Mouse (Mus musculus) spleen, adult 2 months (tissue): Measurements from ENCODE around the gene Ptpdc1. TPM values are rescaled to one million over a fixed set of nuclear protein-coding genes. Genes with fewer than 3 reads are reported as not detected.

ENCODE experiments used
- DNase-seq, 2 experiments: peaks; one replicate each; pipeline versions ENCODE4 v3.0.0 to v3.0.0-alpha.2; 2012 to 2021; ENCODE audit warnings: low spot score in 2 of 2, low read depth in 1 of 2
- H3K27ac ChIP-seq: fragments of 200-500 bp; 2 replicates; pipeline ENCODE4 v1.5.1; 2012; ENCODE audit warnings: low read length, inconsistent platforms; ENCODE audit not compliant: insufficient read depth
- H3K27me3 ChIP-seq: fragments of 200-500 bp; 2 replicates; pipeline ENCODE4 v1.6.1; 2012; ENCODE audit warnings: mild to moderate bottlenecking, moderate library complexity, low read length, inconsistent platforms; ENCODE audit not compliant: control insufficient read depth, insufficient read depth
- H3K36me3 ChIP-seq: fragments of 200-500 bp; 2 replicates; pipeline ENCODE4 v1.6.1; 2012; ENCODE audit warnings: mild to moderate bottlenecking, low read length, inconsistent platforms; ENCODE audit not compliant: control insufficient read depth, insufficient read depth
- H3K4me1 ChIP-seq: fragments of 200-500 bp; 2 replicates; pipeline ENCODE4 v1.6.1; 2011; ENCODE audit warnings: inconsistent platforms; ENCODE audit not compliant: control insufficient read depth, insufficient read depth, insufficient read length
- H3K4me3 ChIP-seq: fragments of 200-500 bp; 2 replicates; pipeline ENCODE4 v1.5.1; 2011; ENCODE audit warnings: mild to moderate bottlenecking, inconsistent platforms; ENCODE audit not compliant: insufficient read depth, insufficient read length; ENCODE audit errors: extremely low read depth
- CTCF ChIP-seq: fragments of 200-500 bp; IDR thresholded peaks from 2 replicates; pipeline ENCODE4 v1.5.1; 2011; ENCODE audit warnings: mild to moderate bottlenecking, inconsistent platforms; ENCODE audit not compliant: insufficient read depth, insufficient read length, insufficient replicate concordance; ENCODE audit errors: extremely low read depth
- POLR2A ChIP-seq: fragments of 200-500 bp; IDR thresholded peaks from 2 replicates; pipeline ENCODE4 v1.6.1; 2011; ENCODE audit warnings: low read depth, low read length, inconsistent platforms
- WGBS: fragments of 180-500 bp; shearing (Covaris S2); methylation state at CpG from one replicate; pipeline ENCODE4 v1.1.7; 2018; 5-methylcytosine and 5-hydroxymethylcytosine counted together
- polyA plus RNA-seq: library from polyadenylated mRNA; depleted of rRNA; stranded (reverse); fragments of >200 nt; gene quantifications from 2 replicates; pipeline ENCODE4 v1.2.3, GENCODE M21; 2012; rRNA removed

The Ptpdc1 gene
- polyA plus RNA-seq, 1 experiment = 0.79 TPM

DNA sequence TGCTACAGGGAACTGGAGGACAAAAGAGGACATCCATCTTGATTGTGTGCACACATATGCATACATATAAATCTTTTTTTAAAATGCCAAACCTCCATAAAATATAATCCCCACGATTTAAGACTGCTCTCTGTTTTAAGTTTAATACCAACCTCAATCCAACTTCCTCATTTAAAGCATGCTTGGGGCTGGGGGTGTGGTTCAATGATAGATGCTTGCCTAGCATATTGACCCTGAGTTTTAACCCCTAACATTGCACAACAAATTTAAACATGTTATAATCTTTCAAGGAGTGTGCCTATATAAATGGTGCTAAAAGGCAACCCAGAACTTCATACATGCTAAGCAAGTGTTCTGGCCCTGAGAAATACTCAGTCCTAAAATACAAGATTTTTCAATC lies 85.0 kb downstream of the Ptpdc1 start:
- peaks cover 4% of the 10 kb centered on the region; the same call in 1 of the 2 replicates for H3K36me3 ChIP-seq
- no peaks in the 10 kb centered on the region for H3K27me3 ChIP-seq
- no peak for TF ChIP-seq POLR2A
- no peak for TF ChIP-seq CTCF
- no peak for DNase-seq
- H3K4me1 ChIP-seq = peaks cover 3% of the 10 kb centered on the region; the same call in 1 of the 2 replicates
- H3K4me3 ChIP-seq = no peak overlapping the region
- no peak overlapping the region for H3K27ac ChIP-seq
- WGBS = 5% methylated on average over 1 of the region's 1 CpGs

DNA sequence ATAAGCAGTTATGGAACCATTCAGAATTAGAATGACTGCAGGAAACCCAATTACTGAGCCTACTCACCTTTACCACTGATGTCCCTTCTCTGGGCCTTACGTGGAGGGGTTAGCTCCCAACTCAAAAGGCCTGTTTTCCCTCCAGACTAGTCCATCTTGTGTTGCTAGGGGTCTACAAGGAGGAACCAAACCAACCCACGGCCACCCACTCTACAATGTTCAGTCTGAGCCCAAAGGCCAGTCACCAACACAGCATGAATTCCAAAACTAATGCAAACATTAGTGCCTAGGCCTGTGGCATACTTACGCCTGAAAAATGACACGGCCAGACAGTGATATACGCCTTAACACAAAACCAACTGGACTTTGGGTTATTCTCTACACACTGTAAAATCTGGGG lies 92.0 kb downstream of the Ptpdc1 start:
- Histone ChIP-seq H3K4me3 (no peak overlapping the region), H3K27ac (no peak overlapping the region), H3K36me3 (peaks cover 5% of the 10 kb centered on the region; the same call in 1 of the 2 replicates), H3K27me3 (no peaks in the 10 kb centered on the region), H3K4me1 (no peaks in the 10 kb centered on the region; the same call in 1 of the 2 replicates)
- TF ChIP-seq POLR2A (no peak), CTCF (no peak)
- no peak for DNase-seq
- WGBS = 96% methylated on average over 5 of the region's 5 CpGs

DNA sequence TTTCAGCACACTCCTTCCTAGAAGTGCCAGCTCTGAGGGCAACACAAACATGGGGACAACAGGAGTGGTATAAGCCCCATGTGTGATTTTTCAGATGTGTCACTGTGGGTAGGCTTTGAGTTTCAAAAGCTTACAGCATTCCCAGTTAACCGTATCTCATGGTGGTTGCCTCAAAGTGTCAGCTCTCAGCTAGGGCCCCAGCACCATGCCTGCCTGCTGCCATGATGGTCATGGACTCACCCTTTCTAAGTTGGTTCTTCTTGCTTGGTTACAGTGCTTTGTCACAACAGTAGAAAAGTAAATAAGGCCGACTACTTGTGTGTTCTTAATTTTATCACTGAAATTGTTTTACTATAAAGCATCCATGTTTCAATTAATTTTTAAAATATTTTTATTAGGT lies 94.0 kb downstream of the Ptpdc1 start:
- no peak overlapping the region for H3K27ac ChIP-seq
- no peaks in the 10 kb centered on the region; the same call in 1 of the 2 replicates for H3K4me1 ChIP-seq
- DNase-seq = no peak
- WGBS = 86% methylated on average over 2 of the region's 2 CpGs
- peaks cover 3% of the 10 kb centered on the region; the same call in 1 of the 2 replicates for H3K36me3 ChIP-seq
- no peaks in the 10 kb centered on the region for H3K27me3 ChIP-seq
- H3K4me3 ChIP-seq = no peak overlapping the region
- no peak for TF ChIP-seq POLR2A
- TF ChIP-seq CTCF = no peak

DNA sequence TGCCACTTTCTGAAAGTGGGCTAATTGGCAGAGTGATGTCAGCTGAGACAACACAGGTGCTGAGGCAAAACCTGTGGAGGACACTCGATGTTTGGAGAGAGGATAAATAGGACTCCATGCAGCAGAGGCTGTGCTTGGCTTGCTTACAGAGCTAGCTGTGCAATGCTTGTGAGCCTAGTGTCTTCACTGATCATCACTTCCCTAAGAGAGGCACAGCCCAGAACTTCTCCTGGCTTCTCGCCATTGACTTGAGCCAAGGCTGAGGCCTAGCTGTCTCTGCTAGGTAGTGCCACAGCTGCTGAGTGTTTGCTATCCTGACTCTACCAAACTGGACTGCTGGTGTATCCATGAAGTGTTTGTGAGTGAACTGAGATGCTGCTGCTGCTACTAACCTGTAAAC lies 94.8 kb downstream of the Ptpdc1 start:
- H3K4me3 ChIP-seq = no peak overlapping the region
- H3K4me1 ChIP-seq = no peaks in the 10 kb centered on the region; the same call in 1 of the 2 replicates
- WGBS = 72% methylated on average over 2 of the region's 2 CpGs
- peaks cover 1% of the 10 kb centered on the region; the same call in 1 of the 2 replicates for H3K36me3 ChIP-seq
- DNase-seq = no peak
- TF ChIP-seq CTCF (no peak), POLR2A (no peak)
- no peaks in the 10 kb centered on the region for H3K27me3 ChIP-seq
- H3K27ac ChIP-seq = no peak overlapping the region

DNA sequence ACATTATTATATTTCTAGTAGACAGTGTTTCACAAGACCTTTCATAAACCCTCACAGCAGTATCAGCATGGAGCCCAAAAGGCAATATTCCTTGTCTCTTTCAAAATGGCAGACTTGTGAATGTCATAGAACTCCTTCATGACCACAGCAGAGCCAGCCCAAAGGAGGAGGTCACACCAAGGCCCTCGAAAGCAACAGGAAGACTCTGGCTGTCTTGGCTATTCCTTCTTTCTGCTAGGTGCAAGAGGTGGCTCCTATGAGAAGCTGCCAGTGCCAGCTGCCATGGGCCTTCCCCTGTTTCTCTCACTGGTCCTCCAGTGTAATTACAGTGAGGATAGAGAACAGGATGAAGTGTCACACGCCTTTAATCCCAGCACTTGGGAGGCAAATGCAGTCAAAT lies 96.4 kb downstream of the Ptpdc1 start:
- WGBS = 56% methylated on average over 2 of the region's 2 CpGs
- no peaks in the 10 kb centered on the region for H3K36me3 ChIP-seq
- H3K4me3 ChIP-seq = no peak overlapping the region
- H3K27me3 ChIP-seq = no peaks in the 10 kb centered on the region
- H3K27ac ChIP-seq = no peak overlapping the region
- TF ChIP-seq POLR2A (no peak), CTCF (no peak)
- no peaks in the 10 kb centered on the region; the same call in 1 of the 2 replicates for H3K4me1 ChIP-seq
- no peak for DNase-seq

DNA sequence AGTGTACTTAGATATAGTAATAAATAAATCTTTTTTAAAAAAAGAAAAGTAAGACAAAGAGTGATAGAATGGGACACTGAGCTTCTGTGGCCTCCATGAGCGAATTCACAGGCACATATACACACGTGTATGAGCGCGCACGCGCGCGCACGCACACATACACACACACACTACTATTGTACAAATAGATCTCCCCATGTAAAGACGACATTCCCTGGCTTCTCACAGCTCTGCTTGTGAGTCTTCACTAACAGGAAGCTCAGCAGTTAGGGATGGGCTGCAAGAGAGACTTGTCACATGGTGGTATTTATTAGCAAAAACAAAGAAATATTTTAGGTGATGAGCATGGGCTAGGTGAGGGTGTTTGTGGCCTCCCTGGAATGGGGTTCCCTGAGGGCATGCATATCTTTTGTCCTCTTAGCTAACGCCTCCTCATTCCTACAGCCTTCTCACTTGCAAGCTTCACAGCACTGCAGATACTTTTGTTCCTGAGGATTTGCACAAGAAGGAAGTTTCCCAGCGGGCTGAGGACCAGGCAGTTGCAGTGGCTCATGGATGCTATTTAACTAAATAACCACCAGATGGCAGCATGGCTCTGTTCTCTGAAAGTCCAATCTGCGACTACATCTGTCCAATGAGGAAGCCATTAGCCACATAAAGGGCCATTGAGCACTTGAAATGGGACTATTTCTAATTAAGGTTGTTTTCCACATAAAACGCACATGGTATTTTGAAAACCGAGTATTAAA lies 97.2 kb downstream of the Ptpdc1 start:
- DNase-seq = peak; percentile 50 to 53
- Histone ChIP-seq H3K4me3 (no peak overlapping the region), H3K27ac (no peak overlapping the region), H3K27me3 (no peaks in the 10 kb centered on the region), H3K36me3 (no peaks in the 10 kb centered on the region), H3K4me1 (no peaks in the 10 kb centered on the region; the same call in 1 of the 2 replicates)
- peak; percentile 66; the same call in 1 of the 2 replicates for TF ChIP-seq CTCF
- TF ChIP-seq POLR2A = no peak
- WGBS = 56% methylated on average over 15 of the region's 15 CpGs

Other genes starting within 250 kb of the Ptpdc1 start
- gene Zfp169, start 112.2 kb downstream of the Ptpdc1 start, polyA plus RNA-seq = 9.9 and 10.1 TPM in 2 replicates
- gene A830005F24Rik, start 112.1 kb downstream of the Ptpdc1 start, polyA plus RNA-seq = not detected in 2 replicates
- 0.46 and 0.92 TPM in 2 replicates for gene Barx1, start 37.3 kb upstream of the Ptpdc1 start, polyA plus RNA-seq
- gene Phf2, start 245.5 kb upstream of the Ptpdc1 start, polyA plus RNA-seq = 16.4 and 18.6 TPM in 2 replicates